Mouse (Mus musculus) heart, postnatal 0 days (tissue): ENCODE results near the gene Oaf. TPM values are rescaled to one million over a fixed set of nuclear protein-coding genes. Genes with fewer than 3 reads are reported as not detected.

Source experiments
- ATAC-seq: fragments of 200-750 bp; cut with Nextera tagmentation; 2 replicates; pipeline ENCODE4 v1.8.0; 2017; ENCODE audit warnings: low read depth, moderate number of reproducible peaks, moderate library complexity; ENCODE audit not compliant: insufficient read depth
- DNase-seq: peaks from one replicate; pipeline ENCODE4 v3.0.0-alpha.2; 2016; ENCODE audit warnings: low spot score
- H3K27ac ChIP-seq: fragments of 300-500 bp; sonication (generic); 2 replicates; pipeline ENCODE4 v1.5.1; 2014; ENCODE audit warnings: low read depth, mild to moderate bottlenecking
- H3K27me3 ChIP-seq: fragments of 300-500 bp; sonication (generic); 2 replicates; pipeline ENCODE4 v1.6.1; 2014; ENCODE audit warnings: low read length, mixed read lengths; ENCODE audit not compliant: control insufficient read depth, insufficient read depth
- H3K36me3 ChIP-seq: fragments of 300-500 bp; sonication (generic); replicated peaks from 2 replicates; pipeline ENCODE4 v1.6.1; 2014; ENCODE audit warnings: low read length, mixed read lengths; ENCODE audit not compliant: control insufficient read depth, insufficient read depth
- H3K4me1 ChIP-seq: fragments of 300-500 bp; sonication (generic); 2 replicates; pipeline ENCODE4 v1.6.1; 2014; ENCODE audit warnings: antibody characterized with exemption; ENCODE audit not compliant: control insufficient read depth, insufficient read depth
- H3K4me2 ChIP-seq: fragments of 300-500 bp; sonication (generic); 2 replicates; pipeline ENCODE4 v1.6.1; 2014; ENCODE audit warnings: low read depth, mild to moderate bottlenecking, low read length, moderate library complexity
- H3K4me3 ChIP-seq: fragments of 300-500 bp; sonication (generic); 2 replicates; pipeline ENCODE4 v1.5.1; 2014; ENCODE audit warnings: low read depth, low read length
- H3K9ac ChIP-seq: fragments of 300-500 bp; sonication (generic); replicated peaks from 2 replicates; pipeline ENCODE4 v1.6.1; 2014; ENCODE audit warnings: low read depth, low read length, mixed read lengths
- H3K9me3 ChIP-seq: fragments of 300-500 bp; sonication (generic); replicated peaks from 2 replicates; pipeline ENCODE4 v1.6.1; 2016; ENCODE audit warnings: low read length; ENCODE audit not compliant: control insufficient read depth
- CTCF ChIP-seq: IDR thresholded peaks from 2 replicates; pipeline ENCODE4 v1.5.1; 2016; ENCODE audit warnings: antibody characterized with exemption, control low read depth, low read depth
- EP300 ChIP-seq: IDR thresholded peaks from 2 replicates; pipeline ENCODE4 v1.6.1; 2016; ENCODE audit warnings: antibody characterized with exemption, low read depth
- WGBS: fragments of 180-500 bp; shearing (Covaris S2); extraction: QIAGEN DNeasy Blood & Tissue Kit; methylation state at CpG from one replicate; pipeline ENCODE4 v1.1.7; 2014; 5-methylcytosine and 5-hydroxymethylcytosine counted together
- polyA plus RNA-seq: library from polyadenylated mRNA; unstranded; fragments of >200 nt; fragmentation: Nextera tagmentation; extraction: Ambion mirVana; gene quantifications from 2 replicates; pipeline ENCODE4 v1.2.1, GENCODE M21; 2015
- total RNA-seq: library from RNA; depleted of rRNA; stranded (reverse); fragments of >200 nt; gene quantifications from 2 replicates; pipeline ENCODE4 v1.2.3, GENCODE M21; 2014; ENCODE audit warnings: low replicate concordance

The Oaf gene
- total and polyA plus RNA-seq, 2 experiments from 2014 or later, result 22.4 to 26.6 TPM

DNA sequence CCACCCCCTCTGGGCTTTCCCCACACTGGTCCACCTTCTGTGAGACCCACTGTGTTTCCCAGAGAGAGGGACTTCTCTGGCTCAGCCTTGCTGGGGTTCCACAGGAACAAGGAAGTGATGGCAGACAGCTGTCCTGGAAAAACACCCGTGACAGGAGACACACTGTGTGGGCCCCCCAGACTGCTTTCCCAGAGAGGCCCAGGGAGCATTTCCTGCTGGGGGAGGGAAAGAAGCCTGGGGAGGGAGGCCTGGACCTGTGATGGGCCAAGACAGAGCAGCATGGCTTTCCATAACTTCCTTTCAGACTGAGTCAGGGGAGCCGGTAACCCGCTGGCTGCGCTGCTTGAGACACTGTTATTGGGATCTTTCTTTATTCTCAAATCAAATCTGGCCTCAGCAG is 8.8 kb downstream of the Oaf start:
- Histone ChIP-seq H3K4me3 (no peak overlapping the region), H3K27me3 (no peaks in the 10 kb centered on the region), H3K4me2 (no peak overlapping the region), H3K27ac (peak overlapping the region; percentile 58), H3K36me3 (no peaks in the 10 kb centered on the region), H3K4me1 (peaks cover 26% of the 10 kb centered on the region), H3K9ac (no peak overlapping the region), H3K9me3 (no peaks in the 10 kb centered on the region)
- TF ChIP-seq CTCF, result no peak
- no peak for TF ChIP-seq EP300
- DNase-seq (peak; percentile 33), ATAC-seq (peak; percentile 33; the same call in 1 of the 2 replicates)
- WGBS, result 55% methylated on average over 4 of the region's 4 CpGs

DNA sequence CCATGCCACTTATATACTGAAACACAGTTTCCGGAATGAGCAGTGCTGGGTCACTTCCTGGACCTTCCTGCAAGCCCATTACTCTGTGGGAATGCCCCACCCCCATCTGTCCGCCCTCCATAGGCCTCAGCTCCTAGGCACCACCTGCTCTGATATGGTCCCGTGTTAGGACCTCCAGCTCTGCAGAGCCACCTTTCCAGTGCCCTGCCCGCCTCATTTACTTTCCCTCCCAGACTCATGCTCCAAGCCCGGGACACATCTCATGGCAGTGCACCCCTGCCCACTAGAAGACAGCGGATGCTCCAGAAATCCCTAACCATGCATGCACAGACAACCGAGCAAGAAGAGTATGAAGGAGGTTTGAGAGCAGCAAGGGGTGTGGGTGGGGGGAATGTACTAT is 9.7 kb downstream of the Oaf start:
- Histone ChIP-seq H3K27me3 (no peaks in the 10 kb centered on the region), H3K36me3 (no peaks in the 10 kb centered on the region), H3K9me3 (no peaks in the 10 kb centered on the region), H3K4me1 (peaks cover 26% of the 10 kb centered on the region), H3K27ac (no peak overlapping the region), H3K9ac (no peak overlapping the region), H3K4me3 (no peak overlapping the region), H3K4me2 (no peak overlapping the region)
- ATAC-seq, result no peak
- WGBS, result 74% methylated on average over 7 of the region's 7 CpGs
- DNase-seq, result no peak
- TF ChIP-seq CTCF, result no peak
- TF ChIP-seq EP300, result no peak

DNA sequence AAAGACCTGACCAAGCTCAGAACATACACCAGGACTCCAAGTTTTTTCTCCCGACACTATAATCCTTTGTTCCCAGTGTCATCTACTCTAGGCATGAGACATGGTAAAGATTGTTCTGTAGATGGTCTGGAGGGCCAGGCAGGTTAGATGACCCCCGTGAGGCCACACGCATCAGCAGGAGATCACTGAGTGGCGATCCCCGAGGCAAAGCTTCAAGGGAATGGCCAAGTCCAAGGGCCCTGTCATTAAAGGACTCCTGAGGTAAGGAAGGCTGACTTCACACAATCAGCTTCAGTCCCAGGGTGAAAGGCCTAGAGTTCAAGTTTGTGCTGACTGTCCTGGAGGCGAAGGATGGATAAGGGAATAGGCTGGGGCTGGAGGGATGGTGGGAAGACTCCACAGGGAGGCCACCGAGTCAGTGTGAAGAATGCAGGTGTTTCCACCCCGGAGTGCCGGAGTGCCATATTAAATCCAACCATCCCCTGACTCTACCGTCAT is 10.3 kb downstream of the Oaf start:
- H3K9me3 ChIP-seq, result no peaks in the 10 kb centered on the region
- peaks cover 25% of the 10 kb centered on the region for H3K4me1 ChIP-seq
- no peak overlapping the region for H3K4me2 ChIP-seq
- H3K9ac ChIP-seq, result no peak overlapping the region
- ATAC-seq (no peak), DNase-seq (no peak)
- no peaks in the 10 kb centered on the region for H3K27me3 ChIP-seq
- no peaks in the 10 kb centered on the region for H3K36me3 ChIP-seq
- H3K27ac ChIP-seq, result no peak overlapping the region
- TF ChIP-seq EP300, result no peak
- TF ChIP-seq CTCF, result no peak
- H3K4me3 ChIP-seq, result no peak overlapping the region
- WGBS, result 89% methylated on average over 10 of the region's 10 CpGs

DNA sequence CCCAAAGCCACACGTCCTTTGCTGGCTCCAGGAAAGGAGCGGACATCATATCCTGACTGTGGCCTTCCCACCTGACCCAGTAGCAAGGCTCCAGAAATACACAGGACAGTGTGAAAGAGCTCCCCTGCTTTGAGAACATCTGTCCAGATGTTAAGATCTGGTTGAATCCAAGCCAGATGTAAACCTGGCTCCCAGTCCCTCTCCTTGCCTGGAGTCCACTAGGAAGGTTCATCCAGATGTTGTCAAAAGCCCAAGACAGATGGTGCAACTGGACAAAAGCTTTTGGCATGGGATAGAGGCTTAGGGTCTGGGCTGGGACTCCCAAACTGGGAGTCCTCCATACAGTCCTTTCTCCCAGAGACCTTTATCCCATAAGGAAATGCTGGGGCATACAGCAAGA is 11.0 kb downstream of the Oaf start:
- TF ChIP-seq EP300 (no peak), CTCF (no peak)
- H3K27ac ChIP-seq, result no peak overlapping the region
- no peaks in the 10 kb centered on the region for H3K27me3 ChIP-seq
- 80% methylated on average over 2 of the region's 2 CpGs for WGBS
- no peak overlapping the region for H3K9ac ChIP-seq
- DNase-seq (no peak), ATAC-seq (no peak)
- H3K36me3 ChIP-seq, result no peaks in the 10 kb centered on the region
- no peak overlapping the region for H3K4me2 ChIP-seq
- H3K9me3 ChIP-seq, result no peaks in the 10 kb centered on the region
- peaks cover 19% of the 10 kb centered on the region for H3K4me1 ChIP-seq
- H3K4me3 ChIP-seq, result no peak overlapping the region

DNA sequence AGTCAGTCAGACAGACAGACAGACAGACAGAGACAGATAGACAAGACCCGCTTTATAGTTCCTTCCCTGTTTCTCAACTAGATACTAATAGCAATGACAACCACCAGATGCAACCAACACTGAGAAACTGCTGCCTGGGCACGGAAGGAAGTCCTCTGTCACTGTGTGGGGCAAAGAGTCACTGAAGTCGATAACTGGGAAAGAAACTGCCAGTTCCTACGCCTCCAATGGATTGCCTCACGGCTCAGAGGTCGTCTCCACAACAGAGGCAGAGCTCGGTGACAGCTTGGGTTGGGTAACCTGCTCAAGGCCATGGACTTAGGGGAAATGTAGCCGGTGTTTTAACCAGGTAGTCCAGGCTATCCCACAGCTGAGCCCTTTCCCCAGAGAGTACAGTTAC is 12.1 kb downstream of the Oaf start:
- no peaks in the 10 kb centered on the region for H3K27me3 ChIP-seq
- H3K27ac ChIP-seq, result no peak overlapping the region
- 76% methylated on average over 8 of the region's 8 CpGs for WGBS
- H3K9ac ChIP-seq, result no peak overlapping the region
- H3K4me3 ChIP-seq, result no peak overlapping the region
- H3K4me1 ChIP-seq, result peaks cover 14% of the 10 kb centered on the region
- H3K4me2 ChIP-seq, result no peak overlapping the region
- no peaks in the 10 kb centered on the region for H3K36me3 ChIP-seq
- no peak for DNase-seq
- ATAC-seq, result no peak
- TF ChIP-seq CTCF (no peak), EP300 (no peak)
- no peaks in the 10 kb centered on the region for H3K9me3 ChIP-seq

- peaks cover 7% of the 10 kb centered on the region for H3K4me1 ChIP-seq
- DNase-seq, result no peak
These were observed 13.0 kb downstream of the Oaf start for GRCm38 (mm10) chr9:43226573-43227160.

More at GRCm38 (mm10) chr9:43226573-43227160, 13.0 kb downstream of the Oaf start:
- Histone ChIP-seq H3K27me3 (no peaks in the 10 kb centered on the region), H3K27ac (no peak overlapping the region), H3K4me2 (no peak overlapping the region), H3K9ac (no peak overlapping the region), H3K36me3 (no peaks in the 10 kb centered on the region), H3K9me3 (no peaks in the 10 kb centered on the region), H3K4me3 (no peak overlapping the region)
- no peak for ATAC-seq
- 66% methylated on average over 9 of the region's 9 CpGs for WGBS
- no peak for TF ChIP-seq EP300
- no peak for TF ChIP-seq CTCF
